Mouse (Mus musculus) G1E (cell line): Measurements from ENCODE around the gene Rit1.

Source experiments
- CTCF ChIP-seq: IDR thresholded peaks from 2 replicates; pipeline ENCODE4 v1.5.1; 2012; ENCODE audit warnings: low read depth, low read length, inconsistent platforms, mixed read lengths
- POLR2AphosphoS5 ChIP-seq: IDR thresholded peaks from 2 replicates; pipeline ENCODE4 v1.6.1; 2012; ENCODE audit warnings: low read depth, low read length, inconsistent platforms; ENCODE audit not compliant: insufficient replicate concordance

GRCm38 (mm10) chr3:88762401-88762831, 45.8 kb downstream of the Rit1 start:
- TF ChIP-seq CTCF: no peak
- no peak for TF ChIP-seq POLR2AphosphoS5
